Mouse (Mus musculus) MEL (cell line): ENCODE results near the gene Chrm3.

ENCODE experiments used
- CTCF ChIP-seq, 3 experiments: IDR thresholded peaks in 2 of 3; conservative IDR thresholded peaks in 1 of 3; 2 replicates each; pipeline ENCODE4 v1.5.1; 2011 to 2012; ENCODE audit warnings: low read length in 3 of 3, low read depth in 2 of 3, mild to moderate bottlenecking in 2 of 3, improper control_type of control experiment in 1 of 3, inconsistent platforms in 1 of 3, mixed read lengths in 1 of 3, moderate library complexity in 1 of 3; ENCODE audit not compliant: control insufficient read depth in 1 of 3, insufficient read depth in 1 of 3, poor library complexity in 1 of 3, severe bottlenecking in 1 of 3
- JUND ChIP-seq: IDR thresholded peaks from 2 replicates; pipeline ENCODE4 v1.6.1; 2011; ENCODE audit warnings: low read depth, mild to moderate bottlenecking, improper control_type of control experiment, low read length

GRCm38 (mm10) chr13:10054086-10054485 lies 306.6 kb downstream of the Chrm3 start:
- no peak for TF ChIP-seq JUND
- no peak for TF ChIP-seq CTCF (IDR thresholded peaks at IDR 0.05 in 2 of 3, conservative IDR thresholded peaks at IDR 0.05 in 1 of 3; ENCODE audit: control insufficient read depth in 1 of 3, insufficient read depth in 1 of 3, low read depth in 2 of 3, low read length in 3 of 3, poor library complexity in 1 of 3, severe bottlenecking in 1 of 3)
